Mouse (Mus musculus): ENCODE measurements around the gene Dpf3.

The Dpf3 gene

GRCm38 (mm10) chr12:83496336-83496735 is 8.8 kb upstream of the Dpf3 start:
- DNase-seq (ENCODE audit: low spot score): no peak

GRCm38 (mm10) chr12:83495961-83496282 is 8.4 kb upstream of the Dpf3 start:
- no peak for DNase-seq (ENCODE audit: low spot score)

GRCm38 (mm10) chr12:83495248-83495960 is 7.9 kb upstream of the Dpf3 start:
- DNase-seq (ENCODE audit: low spot score): no peak

- no peak for DNase-seq (ENCODE audit: low spot score)
Measured at GRCm38 (mm10) chr12:83494196-83494595, 6.7 kb upstream of the Dpf3 start.

GRCm38 (mm10) chr12:83492808-83493207 is 5.3 kb upstream of the Dpf3 start:
- no peak for DNase-seq (ENCODE audit: low spot score)

GRCm38 (mm10) chr12:83491609-83492008 is 4.1 kb upstream of the Dpf3 start:
- no peak for DNase-seq (ENCODE audit: low spot score)

GRCm38 (mm10) chr12:83489748-83490147 is 2.2 kb upstream of the Dpf3 start:
- no peak for DNase-seq (ENCODE audit: low spot score)

GRCm38 (mm10) chr12:83488211-83488941 is 860 bp upstream of the Dpf3 start:
- no peak for DNase-seq (ENCODE audit: low spot score)

GRCm38 (mm10) chr12:83486671-83487461 is 650 bp downstream of the Dpf3 start:
- DNase-seq (ENCODE audit: low spot score): no peak

- no peak for DNase-seq (ENCODE audit: low spot score)
Measured at GRCm38 (mm10) chr12:83485911-83486670, 1.4 kb downstream of the Dpf3 start.

- DNase-seq (ENCODE audit: low spot score): no peak
Measured at GRCm38 (mm10) chr12:83484855-83485745, 2.4 kb downstream of the Dpf3 start.

- DNase-seq (ENCODE audit: low spot score): no peak
Measured at GRCm38 (mm10) chr12:83483653-83484052, 3.9 kb downstream of the Dpf3 start.

- no peak for DNase-seq (ENCODE audit: low spot score)
Measured at GRCm38 (mm10) chr12:83481439-83481838, 6.1 kb downstream of the Dpf3 start.

- DNase-seq (ENCODE audit: low spot score): no peak
Measured at GRCm38 (mm10) chr12:83479818-83480401, 7.6 kb downstream of the Dpf3 start.

- DNase-seq (ENCODE audit: low spot score): no peak
Measured at GRCm38 (mm10) chr12:83479140-83479539, 8.4 kb downstream of the Dpf3 start.

GRCm38 (mm10) chr12:83476277-83476676 is 11.2 kb downstream of the Dpf3 start:
- DNase-seq (ENCODE audit: low spot score): no peak

- no peak for DNase-seq (ENCODE audit: low spot score)
Measured at GRCm38 (mm10) chr12:83475419-83475818, 12.1 kb downstream of the Dpf3 start.

GRCm38 (mm10) chr12:83473987-83474600 is 13.4 kb downstream of the Dpf3 start:
- no peak for DNase-seq (ENCODE audit: low spot score)

GRCm38 (mm10) chr12:83471760-83472159 is 15.8 kb downstream of the Dpf3 start:
- DNase-seq (ENCODE audit: low spot score): no peak

GRCm38 (mm10) chr12:83470085-83470484 is 17.4 kb downstream of the Dpf3 start:
- DNase-seq (ENCODE audit: low spot score): no peak

All from adipocyte (in vitro differentiated cells).